Mouse (Mus musculus): Measurements from ENCODE around the gene Mst1r. TPM values are rescaled to one million over a fixed set of nuclear protein-coding genes. Genes with fewer than 3 reads are reported as not detected.

Gene Mst1r
- 2.8 and 3.1 TPM in 2 replicates for polyA plus RNA-seq (2014; fragmentation: Nextera tagmentation; extraction: Ambion mirVana)

- Histone ChIP-seq H3K4me2 (ENCODE audit: low read depth, low read length) (peak within 1 kb of the TSS; percentile 82), H3K9me3 (ENCODE audit: control insufficient read depth, low read length) (no peaks in the 10 kb centered on the region), H3K4me1 (ENCODE audit: control insufficient read depth, insufficient read depth, low read length) (peaks cover 48% of the 10 kb centered on the region), H3K36me3 (ENCODE audit: control insufficient read depth, insufficient read depth, low read length) (no peaks in the 10 kb centered on the region), H3K27ac (replicated peaks; ENCODE audit: low read depth, low read length) (peak within 1 kb of the TSS; percentile 75), H3K27me3 (replicated peaks; ENCODE audit: control insufficient read depth, insufficient read depth, low read length) (no peaks in the 10 kb centered on the region; the same call in 1 of the 2 replicates), H3K4me3 (ENCODE audit: low read depth, low read length) (peak within 1 kb of the TSS; percentile 46), H3K9ac (ENCODE audit: low read depth, low read length) (peak within 1 kb of the TSS; percentile 69)
- ATAC-seq (ENCODE audit: low read depth) (peak; percentile 91), DNase-seq (ENCODE audit: low spot score) (peak; percentile 91)
- WGBS, result 20% methylated on average over 16 of the region's 19 CpGs
Measured at GRCm38 (mm10) chr9:107906252-107906966, at the start of gene Mst1r. Mst1r (plus strand) TSS chr9:107906873.

GRCm38 (mm10) chr9:107858343-107858742 lies 48.3 kb upstream of the Mst1r start:
- Histone ChIP-seq H3K4me2 (ENCODE audit: low read depth, low read length) (no peak overlapping the region), H3K4me3 (ENCODE audit: low read depth, low read length) (no peak overlapping the region), H3K9ac (ENCODE audit: low read depth, low read length) (no peak overlapping the region), H3K27ac (replicated peaks; ENCODE audit: low read depth, low read length) (no peak overlapping the region), H3K9me3 (ENCODE audit: control insufficient read depth, low read length) (no peaks in the 10 kb centered on the region), H3K27me3 (replicated peaks; ENCODE audit: control insufficient read depth, insufficient read depth, low read length) (no peaks in the 10 kb centered on the region), H3K4me1 (ENCODE audit: control insufficient read depth, insufficient read depth, low read length) (no peaks in the 10 kb centered on the region), H3K36me3 (ENCODE audit: control insufficient read depth, insufficient read depth, low read length) (peaks cover 40% of the 10 kb centered on the region)
- WGBS, result 91% methylated on average over 3 of the region's 3 CpGs
- no peak for ATAC-seq (ENCODE audit: low read depth)
- no peak for DNase-seq (ENCODE audit: low spot score)

GRCm38 (mm10) chr9:107864493-107864892 lies 42.2 kb upstream of the Mst1r start:
- Histone ChIP-seq H3K4me1 (ENCODE audit: control insufficient read depth, insufficient read depth, low read length) (no peaks in the 10 kb centered on the region), H3K9ac (ENCODE audit: low read depth, low read length) (no peak overlapping the region), H3K27ac (replicated peaks; ENCODE audit: low read depth, low read length) (no peak overlapping the region), H3K4me2 (ENCODE audit: low read depth, low read length) (no peak overlapping the region), H3K4me3 (ENCODE audit: low read depth, low read length) (no peak overlapping the region), H3K9me3 (ENCODE audit: control insufficient read depth, low read length) (no peaks in the 10 kb centered on the region), H3K36me3 (ENCODE audit: control insufficient read depth, insufficient read depth, low read length) (peaks cover 20% of the 10 kb centered on the region), H3K27me3 (replicated peaks; ENCODE audit: control insufficient read depth, insufficient read depth, low read length) (no peaks in the 10 kb centered on the region)
- 68% methylated on average over 1 of the region's 1 CpGs for WGBS
- ATAC-seq (ENCODE audit: low read depth) (no peak), DNase-seq (ENCODE audit: low spot score) (no peak)

- no peak overlapping the region for H3K4me2 ChIP-seq (ENCODE audit: low read depth, low read length)
- no peak overlapping the region for H3K4me3 ChIP-seq (ENCODE audit: low read depth, low read length)
- no peaks in the 10 kb centered on the region for H3K27me3 ChIP-seq (replicated peaks; ENCODE audit: control insufficient read depth, insufficient read depth, low read length)
- DNase-seq (ENCODE audit: low spot score) (no peak), ATAC-seq (ENCODE audit: low read depth) (no peak)
- peaks cover 3% of the 10 kb centered on the region; the same call in 1 of the 2 replicates for H3K4me1 ChIP-seq (ENCODE audit: control insufficient read depth, insufficient read depth, low read length)
- peaks cover 20% of the 10 kb centered on the region; the same call in 1 of the 2 replicates for H3K36me3 ChIP-seq (ENCODE audit: control insufficient read depth, insufficient read depth, low read length)
- no peak overlapping the region for H3K27ac ChIP-seq (replicated peaks; ENCODE audit: low read depth, low read length)
- no peaks in the 10 kb centered on the region for H3K9me3 ChIP-seq (ENCODE audit: control insufficient read depth, low read length)
- 97% methylated on average over 2 of the region's 2 CpGs for WGBS
- no peak overlapping the region for H3K9ac ChIP-seq (ENCODE audit: low read depth, low read length)
Measured at GRCm38 (mm10) chr9:107866081-107866480, 40.6 kb upstream of the Mst1r start.

GRCm38 (mm10) chr9:107872350-107873098 lies 34.1 kb upstream of the Mst1r start:
- peaks cover 14% of the 10 kb centered on the region for H3K4me1 ChIP-seq (ENCODE audit: control insufficient read depth, insufficient read depth, low read length)
- DNase-seq (ENCODE audit: low spot score) (peak; percentile 98), ATAC-seq (ENCODE audit: low read depth) (peak; percentile 100)
- H3K27me3 ChIP-seq (replicated peaks; ENCODE audit: control insufficient read depth, insufficient read depth, low read length), result no peaks in the 10 kb centered on the region
- H3K27ac ChIP-seq (replicated peaks; ENCODE audit: low read depth, low read length), result peak overlapping the region; percentile 96
- H3K36me3 ChIP-seq (ENCODE audit: control insufficient read depth, insufficient read depth, low read length), result peaks cover 10% of the 10 kb centered on the region; the same call in 1 of the 2 replicates
- under 1% methylated on average over 58 of the region's 80 CpGs for WGBS
- peak overlapping the region; percentile 99 for H3K4me3 ChIP-seq (ENCODE audit: low read depth, low read length)
- peak overlapping the region; percentile 98 for H3K9ac ChIP-seq (ENCODE audit: low read depth, low read length)
- peak overlapping the region; percentile 84 for H3K4me2 ChIP-seq (ENCODE audit: low read depth, low read length)
- H3K9me3 ChIP-seq (ENCODE audit: control insufficient read depth, low read length), result no peaks in the 10 kb centered on the region

- no peak for ATAC-seq (ENCODE audit: low read depth)
Measured at GRCm38 (mm10) chr9:107873137-107873536, 33.5 kb upstream of the Mst1r start, which contains the start of gene Rbm6. Rbm6 (minus strand) TSS chr9:107873237.

GRCm38 (mm10) chr9:107880411-107880810 lies 26.3 kb upstream of the Mst1r start:
- no peaks in the 10 kb centered on the region for H3K36me3 ChIP-seq (ENCODE audit: control insufficient read depth, insufficient read depth, low read length)
- no peaks in the 10 kb centered on the region for H3K4me1 ChIP-seq (ENCODE audit: control insufficient read depth, insufficient read depth, low read length)
- no peak overlapping the region for H3K4me3 ChIP-seq (ENCODE audit: low read depth, low read length)
- H3K9me3 ChIP-seq (ENCODE audit: control insufficient read depth, low read length), result no peaks in the 10 kb centered on the region
- H3K4me2 ChIP-seq (ENCODE audit: low read depth, low read length), result no peak overlapping the region
- DNase-seq (ENCODE audit: low spot score) (no peak), ATAC-seq (ENCODE audit: low read depth) (no peak)
- no peak overlapping the region for H3K27ac ChIP-seq (replicated peaks; ENCODE audit: low read depth, low read length)
- no peaks in the 10 kb centered on the region for H3K27me3 ChIP-seq (replicated peaks; ENCODE audit: control insufficient read depth, insufficient read depth, low read length)
- WGBS, result 62% methylated on average over 4 of the region's 4 CpGs
- H3K9ac ChIP-seq (ENCODE audit: low read depth, low read length), result no peak overlapping the region

More at GRCm38 (mm10) chr9:107873137-107873536, 33.5 kb upstream of the Mst1r start, which contains the start of gene Rbm6:
- Histone ChIP-seq H3K36me3 (ENCODE audit: control insufficient read depth, insufficient read depth, low read length) (peaks cover 10% of the 10 kb centered on the region; the same call in 1 of the 2 replicates), H3K27me3 (replicated peaks; ENCODE audit: control insufficient read depth, insufficient read depth, low read length) (no peaks in the 10 kb centered on the region), H3K27ac (replicated peaks; ENCODE audit: low read depth, low read length) (peak within 1 kb of the TSS; percentile 96), H3K4me3 (ENCODE audit: low read depth, low read length) (peak within 1 kb of the TSS; percentile 99), H3K4me1 (ENCODE audit: control insufficient read depth, insufficient read depth, low read length) (peaks cover 14% of the 10 kb centered on the region), H3K9me3 (ENCODE audit: control insufficient read depth, low read length) (no peaks in the 10 kb centered on the region), H3K9ac (ENCODE audit: low read depth, low read length) (peak within 1 kb of the TSS; percentile 98), H3K4me2 (ENCODE audit: low read depth, low read length) (peak within 1 kb of the TSS; percentile 84)
- no peak for DNase-seq (ENCODE audit: low spot score)
- 12% methylated on average over 14 of the region's 14 CpGs for WGBS

GRCm38 (mm10) chr9:107887804-107888266 lies 18.8 kb upstream of the Mst1r start, which contains the start of gene Mon1a:
Mon1a (plus strand) TSS chr9:107888151.
- under 1% methylated on average over 20 of the region's 28 CpGs for WGBS

More at GRCm38 (mm10) chr9:107887804-107888266, 18.8 kb upstream of the Mst1r start, which contains the start of gene Mon1a:
- peaks cover 6% of the 10 kb centered on the region for H3K4me1 ChIP-seq (ENCODE audit: control insufficient read depth, insufficient read depth, low read length)
- DNase-seq (ENCODE audit: low spot score), result peak; percentile 94
- H3K27me3 ChIP-seq (replicated peaks; ENCODE audit: control insufficient read depth, insufficient read depth, low read length), result no peaks in the 10 kb centered on the region; the same call in 1 of the 2 replicates
- peak within 1 kb of the TSS; percentile 40; the same call in 1 of the 2 replicates for H3K27ac ChIP-seq (replicated peaks; ENCODE audit: low read depth, low read length)
- peak within 1 kb of the TSS; percentile 88 for H3K4me2 ChIP-seq (ENCODE audit: low read depth, low read length)
- peak; percentile 98 for ATAC-seq (ENCODE audit: low read depth)
- H3K9me3 ChIP-seq (ENCODE audit: control insufficient read depth, low read length), result no peaks in the 10 kb centered on the region
- H3K4me3 ChIP-seq (ENCODE audit: low read depth, low read length), result peak within 1 kb of the TSS; percentile 85
- H3K9ac ChIP-seq (ENCODE audit: low read depth, low read length), result peak within 1 kb of the TSS; percentile 78
- no peaks in the 10 kb centered on the region for H3K36me3 ChIP-seq (ENCODE audit: control insufficient read depth, insufficient read depth, low read length)

Data from embryonic facial prominence, embryonic 14.5 days (tissue).